Comparison of ENCODE assay signal across 14 mouse cellular contexts in the genomic region with DNA sequence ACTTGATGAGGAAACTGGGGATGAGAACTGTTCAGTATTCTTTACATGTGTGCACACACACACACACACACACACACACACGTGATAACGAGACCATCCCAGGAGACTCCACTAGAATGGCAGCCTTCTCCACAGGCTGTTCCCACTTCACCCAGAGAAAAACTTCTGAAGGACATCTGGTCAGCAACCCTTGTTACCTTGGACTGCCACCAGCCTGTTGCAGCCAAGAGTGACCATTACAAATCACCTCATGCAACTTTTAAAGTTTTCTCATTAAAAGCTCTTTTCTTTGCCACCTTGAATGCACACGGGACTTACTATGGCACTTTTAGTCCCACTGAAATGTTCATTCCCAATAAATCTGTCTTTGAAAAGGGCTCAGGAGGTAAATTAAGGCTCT. TPM values are rescaled to one million over a fixed set of nuclear protein-coding genes. Genes with fewer than 3 reads are reported as not detected.
"Had no signal": no experiment of that assay in that cellular context is flagged by ENCODE, and none has a peak within 500 bp of the region (broad histone marks: within the 10 kb centered on the region; RNA-seq: fewer than 3 reads in every experiment).

No protein-coding gene starts in this region.

- H3K27ac ChIP-seq: limb, embryonic 12.5 days; liver, embryonic 13.5 days; lung, embryonic 15.5 days; midbrain, embryonic 13.5 days; neural tube, embryonic 15.5 days; stomach, postnatal 0 days had no signal

- H3K4me3 ChIP-seq: limb, embryonic 12.5 days; liver, embryonic 13.5 days; lung, embryonic 15.5 days; midbrain, embryonic 13.5 days; myocyte; neural tube, embryonic 15.5 days had no signal

- DNase-seq: layer of hippocampus, adult 9-11 months; layer of hippocampus, postnatal 36 days; liver; liver, embryonic 13.5 days; liver, postnatal 0 days; lung, postnatal 14 days; thymus, postnatal 25 days had no signal

- H3K4me2 ChIP-seq: limb, embryonic 12.5 days; liver, embryonic 13.5 days; lung, embryonic 15.5 days; midbrain, embryonic 13.5 days; neural tube, embryonic 15.5 days had no signal

- H3K4me1 ChIP-seq: limb, embryonic 12.5 days; liver, embryonic 13.5 days; lung, embryonic 15.5 days; midbrain, embryonic 13.5 days; neural tube, embryonic 15.5 days had no signal

- H3K9me3 ChIP-seq: limb, embryonic 12.5 days; liver, embryonic 13.5 days; lung, embryonic 15.5 days; midbrain, embryonic 13.5 days; neural tube, embryonic 15.5 days had no signal

- H3K27me3 ChIP-seq: limb, embryonic 12.5 days; liver, embryonic 13.5 days; lung, embryonic 15.5 days; midbrain, embryonic 13.5 days; neural tube, embryonic 15.5 days had no signal

- ATAC-seq: liver, postnatal 0 days; midbrain, embryonic 13.5 days had no signal

- H3K36me3 ChIP-seq: limb, embryonic 12.5 days; liver, embryonic 13.5 days; lung, embryonic 15.5 days; midbrain, embryonic 13.5 days had no signal

- H3K9ac ChIP-seq: limb, embryonic 12.5 days; liver, embryonic 13.5 days; liver, postnatal 0 days; lung, embryonic 15.5 days; midbrain, embryonic 13.5 days; neural tube, embryonic 15.5 days had no signal

RNA-seq across cellular contexts. Expression of a gene that starts 7.4 kb away (rescaled TPM):
- total RNA-seq: megakaryocyte progenitor cell, adult 5-6 weeks had no signal
- polyA plus RNA-seq: liver, embryonic 13.5 days; liver, postnatal 0 days; stomach, postnatal 0 days had no signal

RNA-seq across cellular contexts. Expression of a gene that starts 13.6 kb away (rescaled TPM):
- total RNA-seq: megakaryocyte progenitor cell, adult 5-6 weeks had no signal
- polyA plus RNA-seq: liver, postnatal 0 days had no signal
